ENCODE assay signal across 8 mouse cellular contexts in the genomic region with DNA sequence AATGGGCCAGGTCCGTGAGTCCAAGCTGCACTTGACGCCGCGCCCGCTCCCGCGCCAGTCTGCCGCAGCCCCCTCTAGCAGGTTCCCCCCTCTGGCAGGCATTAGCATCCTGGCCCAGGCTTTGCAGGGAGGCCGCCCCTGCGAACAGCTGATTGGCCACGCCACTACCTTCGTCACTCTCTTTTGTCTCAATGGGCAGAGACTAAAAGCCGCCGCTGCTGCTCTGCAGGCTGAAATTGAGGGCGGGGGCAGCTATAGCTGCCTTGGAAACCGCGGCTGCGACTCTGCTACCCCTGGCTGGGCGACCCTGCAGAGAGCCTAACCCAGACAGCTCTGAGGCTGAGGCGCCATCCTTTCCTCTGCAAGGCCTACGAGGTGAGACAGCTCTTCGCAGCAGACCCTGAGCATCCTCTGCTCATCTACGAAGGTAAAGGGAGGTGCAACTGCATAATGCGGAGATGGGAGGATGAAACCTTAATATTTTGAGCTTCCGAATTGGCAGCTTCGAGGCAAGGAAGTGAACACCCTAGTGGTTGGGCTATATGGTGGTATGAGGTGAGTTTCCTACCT. TPM values are rescaled to one million over a fixed set of nuclear protein-coding genes. Genes with fewer than 3 reads are reported as not detected.
A peak's percentile ranks its signal among the peaks of the same experiment; 100 is the strongest.
DNase-seq lines count a peak whose midpoint lies in the region; ATAC-seq lines count a peak whose summit lies in the region.

Zcchc18 (plus strand) TSS at position 178 of the 570 bp plus-strand sequence.

- peaks cover 6% of the 10 kb centered on the region; the same call in 1 of the 2 replicates for H3K36me3 ChIP-seq in forebrain, embryonic 10.5 days (replicated peaks)
- H3K36me3 ChIP-seq in heart, embryonic 16.5 days (ENCODE audit: control insufficient read depth, insufficient read depth): no peaks in the 10 kb centered on the region
- no peaks in the 10 kb centered on the region for H3K36me3 ChIP-seq in liver, embryonic 13.5 days
- H3K36me3 ChIP-seq in stomach, embryonic 15.5 days: no peaks in the 10 kb centered on the region

- peak within 1 kb of the TSS; percentile 52 for H3K4me2 ChIP-seq in heart, embryonic 16.5 days (ENCODE audit: low read depth, low read length)
- peak within 1 kb of the TSS; percentile 44 for H3K4me2 ChIP-seq in liver, embryonic 13.5 days
- H3K4me2 ChIP-seq in stomach, embryonic 15.5 days: peak within 1 kb of the TSS; percentile 70

- peak; percentile 10 for DNase-seq in urinary bladder, postnatal 14 days (ENCODE audit: low spot score)
- DNase-seq in urinary bladder, postnatal 25 days (ENCODE audit: low spot score): no peak
- peak; percentile 81 for DNase-seq in forebrain, embryonic 10.5 days (ENCODE audit: extremely low spot score, low spot score)
- peak; percentile 33 to 43 for DNase-seq in kidney, postnatal 36 days
- no peak for DNase-seq in liver, embryonic 13.5 days
- DNase-seq in neural tube, embryonic 10.5 days (ENCODE audit: extremely low spot score, low spot score): peak; percentile 65

- peak within 1 kb of the TSS; percentile 54 for H3K4me3 ChIP-seq in forebrain, embryonic 10.5 days
- peak within 1 kb of the TSS; percentile 30 for H3K4me3 ChIP-seq in heart, embryonic 16.5 days (ENCODE audit: low read length)
- no peak within 1 kb of the TSS for H3K4me3 ChIP-seq in liver, embryonic 13.5 days (replicated peaks)
- peak within 1 kb of the TSS; percentile 38 for H3K4me3 ChIP-seq in stomach, embryonic 15.5 days (replicated peaks)

- peaks cover 13% of the 10 kb centered on the region for H3K4me1 ChIP-seq in forebrain, embryonic 10.5 days
- H3K4me1 ChIP-seq in heart, embryonic 16.5 days (ENCODE audit: control insufficient read depth, insufficient read depth, low read length): no peaks in the 10 kb centered on the region
- H3K4me1 ChIP-seq in liver, embryonic 13.5 days (replicated peaks): no peaks in the 10 kb centered on the region
- H3K4me1 ChIP-seq in stomach, embryonic 15.5 days: no peaks in the 10 kb centered on the region

- H3K9ac ChIP-seq in heart, embryonic 16.5 days (ENCODE audit: low read length): no peak within 1 kb of the TSS
- no peak within 1 kb of the TSS for H3K9ac ChIP-seq in liver, embryonic 13.5 days
- no peak within 1 kb of the TSS for H3K9ac ChIP-seq in stomach, embryonic 15.5 days

- peak within 1 kb of the TSS; percentile 84 for H3K27ac ChIP-seq in forebrain, embryonic 10.5 days
- H3K27ac ChIP-seq in heart, embryonic 16.5 days (ENCODE audit: low read length): no peak within 1 kb of the TSS
- no peak within 1 kb of the TSS for H3K27ac ChIP-seq in liver, embryonic 13.5 days
- no peak within 1 kb of the TSS for H3K27ac ChIP-seq in stomach, embryonic 15.5 days

- no peaks in the 10 kb centered on the region for H3K9me3 ChIP-seq in forebrain, embryonic 10.5 days
- no peaks in the 10 kb centered on the region for H3K9me3 ChIP-seq in heart, embryonic 16.5 days (replicated peaks; ENCODE audit: control insufficient read depth, low read length)
- H3K9me3 ChIP-seq in liver, embryonic 13.5 days (replicated peaks): no peaks in the 10 kb centered on the region
- no peaks in the 10 kb centered on the region for H3K9me3 ChIP-seq in stomach, embryonic 15.5 days

- ATAC-seq in heart, embryonic 16.5 days (replicated peaks; ENCODE audit: extremely low read depth, insufficient read depth, low FRiP score): peak; percentile 92
- no peak for ATAC-seq in liver, embryonic 13.5 days (ENCODE audit: low read depth)
- peak; percentile 87; the same call in 1 of the 2 replicates for ATAC-seq in stomach, embryonic 15.5 days (ENCODE audit: insufficient read depth, low FRiP score, low read depth)

- peaks cover 70% of the 10 kb centered on the region for H3K27me3 ChIP-seq in forebrain, embryonic 10.5 days (ENCODE audit: poor library complexity, severe bottlenecking)
- peaks cover 3% of the 10 kb centered on the region; the same call in 1 of the 2 replicates for H3K27me3 ChIP-seq in heart, embryonic 16.5 days (ENCODE audit: control insufficient read depth, insufficient read depth, low read length)
- H3K27me3 ChIP-seq in liver, embryonic 13.5 days: peaks cover 21% of the 10 kb centered on the region
- H3K27me3 ChIP-seq in stomach, embryonic 15.5 days (replicated peaks): no peaks in the 10 kb centered on the region

- WGBS in forebrain, embryonic 10.5 days: 18% methylated on average over 26 of the region's 26 CpGs
- 11% methylated on average over 26 of the region's 26 CpGs for WGBS in heart, embryonic 16.5 days
- WGBS in liver, embryonic 13.5 days (ENCODE audit: insufficient replicate concordance): 20% methylated on average over 26 of the region's 26 CpGs
- 18% methylated on average over 26 of the region's 26 CpGs for WGBS in stomach, embryonic 15.5 days

RNA-seq across cellular contexts. Expression of gene Zcchc18, which starts in this region (rescaled TPM):
- polyA plus RNA-seq in forebrain, embryonic 10.5 days (2016; fragmentation: Nextera tagmentation; extraction: Ambion mirVana): 53.7 and 62.2 TPM in 2 replicates
- polyA plus RNA-seq in heart, embryonic 16.5 days (2015; fragmentation: Nextera tagmentation; extraction: Ambion mirVana): 1.9 and 2.0 TPM in 2 replicates
- polyA plus RNA-seq in liver, embryonic 13.5 days (2015; fragmentation: Nextera tagmentation; extraction: Ambion mirVana): 0.42 and 0.44 TPM in 2 replicates
- 17.5 and 18.2 TPM in 2 replicates for polyA plus RNA-seq in stomach, embryonic 15.5 days (2015; fragmentation: Nextera tagmentation; extraction: Ambion mirVana)

Comparison
In these comparisons a context has a peak if more than half of its experiments do, and no peak if none do; other contexts are left out.
1. DNase-seq: peak in urinary bladder, postnatal 14 days (single experiment), forebrain, embryonic 10.5 days (single experiment), kidney, postnatal 36 days (2 of 2) and neural tube, embryonic 10.5 days (single experiment); none in urinary bladder, postnatal 25 days (single experiment) and liver, embryonic 13.5 days (single experiment).
2. Peak in every context shown above with its lines, with median percentiles within 50 percentile points of each other: H3K4me2 ChIP-seq.